Mouse (Mus musculus): ENCODE data around the gene Ahnak.

DNA sequence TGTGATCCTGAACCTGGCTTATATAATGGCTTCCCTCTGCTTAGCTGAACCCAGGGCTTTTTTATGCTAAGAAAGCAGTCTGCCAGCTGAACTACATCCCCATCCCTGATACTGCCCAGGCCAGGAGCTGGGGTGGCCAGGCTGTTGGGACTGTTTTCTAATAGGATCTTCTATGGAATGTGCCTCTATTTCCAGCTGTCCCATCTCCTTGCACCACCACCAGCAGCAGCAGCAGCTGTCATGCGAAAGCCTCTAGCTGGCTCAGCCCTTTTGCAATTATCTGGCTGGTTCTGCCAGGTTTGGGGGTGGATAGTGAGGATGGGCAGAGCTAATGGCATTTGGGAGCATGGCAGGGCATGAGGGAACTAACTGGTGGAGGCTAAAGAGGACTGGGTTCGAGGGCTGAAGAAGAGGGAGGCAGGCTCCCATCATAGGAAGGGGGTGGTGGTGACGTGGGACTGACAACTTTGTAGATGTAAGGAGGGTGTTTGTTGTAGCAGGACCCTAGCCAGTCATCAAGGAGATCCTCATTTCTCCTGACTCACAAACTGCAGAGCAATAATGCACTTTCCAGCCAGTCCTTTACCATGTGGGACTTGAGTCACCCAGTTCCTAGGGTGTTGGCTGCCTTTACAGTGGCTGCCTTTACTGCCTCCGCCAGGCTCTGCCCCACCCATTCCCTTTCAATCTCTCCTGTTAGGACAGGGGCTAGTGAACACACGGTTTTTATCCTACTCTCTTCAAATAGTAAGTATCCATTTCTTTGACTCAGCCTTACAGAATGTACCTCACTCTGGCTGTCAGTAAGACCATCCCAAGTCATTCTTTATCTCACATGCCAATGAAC lies 6.6 kb upstream of the Ahnak start:
- TF ChIP-seq MAX (IDR thresholded peaks at IDR 0.05) = no peak
- TF ChIP-seq CTCF (IDR thresholded peaks at IDR 0.05; ENCODE audit: control insufficient read depth, insufficient read depth, insufficient read length) = no peak
- TF ChIP-seq USF1 (IDR thresholded peaks at IDR 0.05; ENCODE audit: low read depth) = no peak
- peak; percentile 29 for TF ChIP-seq CEBPB (IDR thresholded peaks at IDR 0.05; ENCODE audit: low read depth)

Data from C2C12 (cell line).